Mouse (Mus musculus) B cell, adult 2 months (primary cell): ENCODE measurements around the gene Hsh2d.

ENCODE experiments used
- DNase-seq, 2 experiments: peaks; one replicate each; pipeline ENCODE4 v3.0.0; 2022

Gene Hsh2d

GRCm38 (mm10) chr8:72189417-72190214 lies at the start of gene Hsh2d:
Gene Hsh2d, plus strand, starts transcription at chr8:72189638.
- peak; percentile 88 to 89 for DNase-seq

GRCm38 (mm10) chr8:72143256-72143824 lies 46.1 kb upstream of the Hsh2d start:
- DNase-seq, result no peak

GRCm38 (mm10) chr8:72144345-72144975 lies 45.0 kb upstream of the Hsh2d start:
- DNase-seq, result no peak

GRCm38 (mm10) chr8:72145511-72145910 lies 43.9 kb upstream of the Hsh2d start:
- DNase-seq, result no peak

- DNase-seq, result no peak
These were observed 43.4 kb upstream of the Hsh2d start for GRCm38 (mm10) chr8:72146056-72146455.

- DNase-seq, result no peak
These were observed 42.9 kb upstream of the Hsh2d start for GRCm38 (mm10) chr8:72146556-72146955.

- DNase-seq, result no peak
These were observed 42.2 kb upstream of the Hsh2d start for GRCm38 (mm10) chr8:72147266-72147665.

- no peak for DNase-seq
These were observed 40.4 kb upstream of the Hsh2d start for GRCm38 (mm10) chr8:72149056-72149455.

- DNase-seq, result no peak
These were observed 37.9 kb upstream of the Hsh2d start for GRCm38 (mm10) chr8:72151418-72152078.

GRCm38 (mm10) chr8:72153382-72153781 lies 36.1 kb upstream of the Hsh2d start:
- no peak for DNase-seq

- no peak for DNase-seq
These were observed 31.3 kb upstream of the Hsh2d start for GRCm38 (mm10) chr8:72158096-72158495.

GRCm38 (mm10) chr8:72158726-72159125 lies 30.7 kb upstream of the Hsh2d start:
- DNase-seq, result no peak

- peak; percentile 39 to 40 for DNase-seq
These were observed 29.4 kb upstream of the Hsh2d start for GRCm38 (mm10) chr8:72160007-72160406.

- peak; percentile 99 to 100 for DNase-seq
These were observed 28.4 kb upstream of the Hsh2d start, which contains the start of gene Rab8a for GRCm38 (mm10) chr8:72160707-72161697. Gene Rab8a, plus strand, starts transcription at chr8:72161200.

- no peak for DNase-seq
These were observed 26.6 kb upstream of the Hsh2d start for GRCm38 (mm10) chr8:72162821-72163220.

- DNase-seq, result peak; percentile 78 to 86
These were observed 20.3 kb upstream of the Hsh2d start for GRCm38 (mm10) chr8:72169098-72169668.

- DNase-seq, result peak in 1 of 2 experiments; percentile 60
These were observed 19.7 kb upstream of the Hsh2d start for GRCm38 (mm10) chr8:72169681-72170249.

- peak; percentile 85 to 87 for DNase-seq
These were observed 12.0 kb upstream of the Hsh2d start for GRCm38 (mm10) chr8:72177346-72177925.

GRCm38 (mm10) chr8:72183554-72184202 lies 5.8 kb upstream of the Hsh2d start:
- DNase-seq, result peak; percentile 74 to 79

- DNase-seq, result no peak
These were observed 1.6 kb upstream of the Hsh2d start for GRCm38 (mm10) chr8:72187793-72188331.
